Mouse (Mus musculus) brown adipose tissue, adult 24 weeks (tissue): ENCODE measurements around the gene Hyal1. TPM values are rescaled to one million over a fixed set of nuclear protein-coding genes. Genes with fewer than 3 reads are reported as not detected.
"Not testable (repeated sequence)": the region's sequence is repeated elsewhere in the genome, so short reads cannot be mapped to it uniquely, and the experiment has no call there.

Experiments
- H3K27ac ChIP-seq: fragments of 200-500 bp; replicated peaks from 2 replicates; pipeline ENCODE4 v1.5.1; 2012; ENCODE audit warnings: low read depth, mild to moderate bottlenecking, low read length
- H3K4me1 ChIP-seq: fragments of 200-500 bp; 2 replicates; pipeline ENCODE4 v1.6.1; 2012; ENCODE audit warnings: low read length, mixed read lengths; ENCODE audit not compliant: control insufficient read depth, insufficient read depth, insufficient read length
- H3K4me3 ChIP-seq: fragments of 200-500 bp; 2 replicates; pipeline ENCODE4 v1.5.1; 2012; ENCODE audit warnings: low read depth, mild to moderate bottlenecking, low read length, moderate library complexity; ENCODE audit not compliant: insufficient read depth
- polyA plus RNA-seq: library from polyadenylated mRNA; stranded (reverse); fragments of >200 nt; gene quantifications from 2 replicates; pipeline ENCODE4 v1.2.4, GENCODE M21; 2012; ENCODE audit not compliant: missing spikeins, insufficient read depth, insufficient read length

Gene Hyal1
- polyA plus RNA-seq, 1 experiment = 46.4 TPM

GRCm38 (mm10) chr9:107556346-107556745 lies 20.4 kb upstream of the Hyal1 start:
- Histone ChIP-seq H3K4me3 (peak overlapping the region; percentile 81), H3K4me1 (peaks cover 8% of the 10 kb centered on the region), H3K27ac (peak overlapping the region; percentile 40; the same call in 1 of the 2 replicates)

- peak within 1 kb of the TSS; percentile 62 for H3K27ac ChIP-seq
- peaks cover 18% of the 10 kb centered on the region for H3K4me1 ChIP-seq
These were observed 13.6 kb upstream of the Hyal1 start, which contains the start of gene Tusc2 for GRCm38 (mm10) chr9:107563029-107563581. Gene Tusc2 (plus strand): TSS chr9:107563255.

GRCm38 (mm10) chr9:107565556-107565955 lies 11.2 kb upstream of the Hyal1 start:
- Histone ChIP-seq H3K4me3 (peak overlapping the region; percentile 80), H3K4me1 (peaks cover 27% of the 10 kb centered on the region), H3K27ac (peak overlapping the region; percentile 99)

More at GRCm38 (mm10) chr9:107563029-107563581, 13.6 kb upstream of the Hyal1 start, which contains the start of gene Tusc2:
- peak within 1 kb of the TSS; percentile 80 for H3K4me3 ChIP-seq

GRCm38 (mm10) chr9:107566041-107566709 lies 10.6 kb upstream of the Hyal1 start:
- Histone ChIP-seq H3K4me1 (peaks cover 33% of the 10 kb centered on the region), H3K27ac (peak overlapping the region; percentile 99), H3K4me3 (peak overlapping the region; percentile 44)

- H3K27ac ChIP-seq = peak overlapping the region; percentile 99
- peaks cover 36% of the 10 kb centered on the region for H3K4me1 ChIP-seq
These were observed 9.9 kb upstream of the Hyal1 start for GRCm38 (mm10) chr9:107566855-107567254.

GRCm38 (mm10) chr9:107567702-107568319 lies 8.9 kb upstream of the Hyal1 start, which contains the start of gene Hyal2:
Gene Hyal2 (plus strand): TSS chr9:107567945.
- Histone ChIP-seq H3K4me1 (peaks cover 39% of the 10 kb centered on the region), H3K4me3 (peak within 1 kb of the TSS; percentile 87), H3K27ac (peak within 1 kb of the TSS; percentile 99)

More at GRCm38 (mm10) chr9:107566855-107567254, 9.9 kb upstream of the Hyal1 start:
- peak overlapping the region; percentile 87 for H3K4me3 ChIP-seq

- peaks cover 39% of the 10 kb centered on the region for H3K4me1 ChIP-seq
- peak overlapping the region; percentile 99 for H3K27ac ChIP-seq
- peak overlapping the region; percentile 87 for H3K4me3 ChIP-seq
These were observed 8.1 kb upstream of the Hyal1 start for GRCm38 (mm10) chr9:107568331-107569261.

GRCm38 (mm10) chr9:107569270-107569669 lies 7.5 kb upstream of the Hyal1 start:
- Histone ChIP-seq H3K4me1 (peaks cover 34% of the 10 kb centered on the region), H3K4me3 (peak overlapping the region; percentile 87), H3K27ac (peak overlapping the region; percentile 99)

- peak overlapping the region; percentile 87 for H3K4me3 ChIP-seq
- peaks cover 32% of the 10 kb centered on the region for H3K4me1 ChIP-seq
- H3K27ac ChIP-seq = peak overlapping the region; percentile 99
These were observed 6.7 kb upstream of the Hyal1 start for GRCm38 (mm10) chr9:107570016-107570415.

- peak overlapping the region; percentile 47; the same call in 1 of the 2 replicates for H3K27ac ChIP-seq
These were observed 5.9 kb upstream of the Hyal1 start for GRCm38 (mm10) chr9:107570845-107571244.

GRCm38 (mm10) chr9:107571534-107572326 lies 5.0 kb upstream of the Hyal1 start:
- H3K4me1 ChIP-seq = peaks cover 27% of the 10 kb centered on the region
- peak overlapping the region; percentile 47 for H3K27ac ChIP-seq

More at GRCm38 (mm10) chr9:107570845-107571244, 5.9 kb upstream of the Hyal1 start:
- H3K4me3 ChIP-seq = peak overlapping the region; percentile 87
- peaks cover 32% of the 10 kb centered on the region for H3K4me1 ChIP-seq

GRCm38 (mm10) chr9:107572327-107572662 lies 4.4 kb upstream of the Hyal1 start:
- no peak overlapping the region for H3K27ac ChIP-seq
- peaks cover 28% of the 10 kb centered on the region for H3K4me1 ChIP-seq

More at GRCm38 (mm10) chr9:107571534-107572326, 5.0 kb upstream of the Hyal1 start:
- peak overlapping the region; percentile 87 for H3K4me3 ChIP-seq

GRCm38 (mm10) chr9:107573774-107574173 lies 3.0 kb upstream of the Hyal1 start:
- H3K4me1 ChIP-seq = peaks cover 26% of the 10 kb centered on the region
- not testable (repeated sequence) for H3K27ac ChIP-seq, H3K4me3 ChIP-seq

More at GRCm38 (mm10) chr9:107572327-107572662, 4.4 kb upstream of the Hyal1 start:
- no peak overlapping the region for H3K4me3 ChIP-seq
